Mouse (Mus musculus) gastrocnemius, adult 8-10 months (tissue): ENCODE data around the gene Sgms1. TPM values are rescaled to one million over a fixed set of nuclear protein-coding genes. Genes with fewer than 3 reads are reported as not detected.
"Not testable (repeated sequence)": the region's sequence is repeated elsewhere in the genome, so short reads cannot be mapped to it uniquely, and the experiment has no call there.

Experiments used
- DNase-seq, 2 experiments: peaks; one replicate each; pipeline ENCODE4 v3.0.0; 2022; ENCODE audit warnings: low spot score in 2 of 2
- total RNA-seq, 4 experiments: library from RNA; stranded (reverse); gene quantifications; 2 replicates each; pipeline ENCODE4 v1.2.4; 2022

The Sgms1 gene
- total RNA-seq, 4 experiments from 2014 or later = 57.6 to 68.1 (median 61.3) TPM

DNA sequence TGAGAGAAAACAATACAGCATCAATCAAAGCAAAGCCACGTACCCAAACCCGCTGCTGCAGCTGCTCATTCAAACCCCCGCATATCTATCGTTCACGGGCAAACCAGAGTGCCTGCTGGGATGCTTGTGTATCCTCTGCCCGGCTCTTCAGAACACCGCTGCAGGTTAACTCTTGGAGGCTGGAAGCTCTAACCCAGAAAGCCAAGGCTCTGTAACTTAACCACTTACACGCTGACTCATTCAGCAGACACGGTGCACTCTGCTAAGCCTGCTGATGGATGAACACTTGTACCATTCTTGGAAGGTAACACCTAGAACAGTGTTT, 286.6 kb downstream of the Sgms1 start:
- DNase-seq = no peak

DNA sequence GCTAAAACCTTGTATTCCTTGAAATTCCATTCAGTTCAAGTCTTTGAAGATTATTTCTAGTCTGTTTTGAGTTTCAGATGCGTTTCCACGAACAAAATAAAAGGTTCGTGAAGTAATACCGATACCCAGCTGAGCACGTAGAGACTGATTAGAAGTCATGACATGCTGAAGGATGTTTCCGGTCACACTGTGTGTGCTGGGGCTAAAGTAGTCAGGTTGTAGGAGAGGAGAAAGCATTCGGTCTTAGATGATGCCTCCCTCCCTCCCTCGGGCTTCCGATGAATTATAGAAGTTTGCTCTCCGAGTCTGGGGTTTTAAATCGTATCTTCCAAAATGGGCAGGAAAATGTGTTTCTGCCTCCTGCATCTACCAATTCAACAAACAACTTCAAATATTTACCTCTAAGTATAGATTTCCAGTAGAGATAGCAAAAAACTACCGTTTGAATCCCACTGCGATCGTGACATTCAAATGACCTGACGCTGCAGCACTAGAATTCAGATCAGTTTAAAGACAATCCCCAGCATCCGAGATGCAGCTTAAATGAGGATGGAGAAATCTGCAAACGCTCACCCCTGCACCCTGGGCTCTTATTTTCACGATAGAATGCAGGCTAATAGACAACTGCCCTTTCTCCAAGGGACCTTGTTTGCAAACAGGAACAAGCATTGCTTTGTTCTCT, 287.1 kb downstream of the Sgms1 start:
- no peak for DNase-seq

DNA sequence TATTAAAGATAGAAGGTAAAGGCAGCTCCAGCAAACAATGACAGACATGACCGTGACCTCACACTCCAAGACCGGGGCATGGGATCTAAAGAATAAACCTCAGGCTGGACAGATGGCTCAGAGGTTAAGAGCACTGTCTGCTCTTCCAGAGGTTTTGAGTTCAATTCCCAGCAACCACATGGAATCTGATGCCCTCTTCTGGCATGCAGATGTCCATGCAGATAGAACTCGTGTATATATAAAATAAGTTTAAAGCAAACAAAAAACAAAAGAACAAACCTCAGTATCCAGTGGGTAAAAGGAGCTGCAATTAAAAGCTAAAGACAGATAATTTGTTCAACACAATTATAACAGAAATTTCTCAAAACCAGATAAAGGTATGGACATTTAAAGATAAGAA, 290.9 kb downstream of the Sgms1 start:
- no peak for DNase-seq

DNA sequence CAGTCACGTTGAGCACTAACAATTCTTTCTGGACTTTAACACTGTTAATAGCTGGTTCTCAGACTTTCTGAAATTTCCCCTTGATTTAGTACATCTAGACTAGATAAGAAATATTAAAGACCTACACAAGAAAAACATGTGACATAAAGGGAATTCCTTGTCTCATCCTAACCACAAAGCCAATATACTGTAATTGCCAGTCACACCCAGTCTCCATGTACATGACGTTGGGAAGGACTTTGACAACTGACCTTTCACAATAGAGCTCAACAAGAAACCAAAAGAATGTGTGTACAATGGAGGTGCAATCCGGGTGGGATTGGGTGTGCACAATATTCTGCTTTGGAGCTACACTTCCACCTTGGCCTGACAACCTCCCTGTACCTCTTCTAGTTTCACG, 297.2 kb downstream of the Sgms1 start:
- no peak for DNase-seq

DNA sequence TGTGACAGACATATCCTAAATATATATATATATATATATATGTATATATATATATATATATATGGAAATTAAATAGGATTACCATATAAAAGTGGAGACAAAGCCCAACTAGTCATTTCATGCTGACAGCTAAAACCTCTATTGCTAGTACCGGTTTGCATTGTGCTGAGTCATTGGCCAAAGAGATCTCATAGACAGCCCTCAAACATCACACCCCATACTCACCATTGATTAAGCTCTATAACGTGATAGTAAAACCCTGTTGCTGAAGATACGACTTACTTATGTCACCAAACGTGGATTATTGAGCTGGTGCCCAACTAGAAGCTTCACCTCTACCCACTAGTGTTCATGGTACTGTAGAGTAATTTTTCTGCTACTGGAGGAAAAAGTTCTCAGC, 298.7 kb downstream of the Sgms1 start:
- no peak for DNase-seq

DNA sequence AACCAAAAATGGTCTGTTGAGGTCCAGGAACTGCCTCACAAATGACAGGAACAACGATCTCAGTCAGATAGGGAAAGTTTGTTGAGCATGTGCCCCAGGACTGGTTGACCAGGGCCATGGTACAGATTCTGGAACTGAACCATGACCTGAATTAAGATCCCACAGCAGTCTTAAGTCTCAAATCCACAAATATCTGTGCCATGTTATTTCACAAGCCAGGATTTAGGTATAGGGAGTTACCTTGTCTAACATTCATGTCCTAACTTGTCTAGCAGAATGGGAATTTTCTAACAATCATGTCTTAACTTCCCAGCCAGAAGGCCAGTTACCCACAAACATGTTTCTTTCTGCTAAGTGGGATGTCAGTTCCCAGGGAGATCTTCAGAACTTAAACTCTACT, 300.9 kb downstream of the Sgms1 start:
- no peak for DNase-seq

DNA sequence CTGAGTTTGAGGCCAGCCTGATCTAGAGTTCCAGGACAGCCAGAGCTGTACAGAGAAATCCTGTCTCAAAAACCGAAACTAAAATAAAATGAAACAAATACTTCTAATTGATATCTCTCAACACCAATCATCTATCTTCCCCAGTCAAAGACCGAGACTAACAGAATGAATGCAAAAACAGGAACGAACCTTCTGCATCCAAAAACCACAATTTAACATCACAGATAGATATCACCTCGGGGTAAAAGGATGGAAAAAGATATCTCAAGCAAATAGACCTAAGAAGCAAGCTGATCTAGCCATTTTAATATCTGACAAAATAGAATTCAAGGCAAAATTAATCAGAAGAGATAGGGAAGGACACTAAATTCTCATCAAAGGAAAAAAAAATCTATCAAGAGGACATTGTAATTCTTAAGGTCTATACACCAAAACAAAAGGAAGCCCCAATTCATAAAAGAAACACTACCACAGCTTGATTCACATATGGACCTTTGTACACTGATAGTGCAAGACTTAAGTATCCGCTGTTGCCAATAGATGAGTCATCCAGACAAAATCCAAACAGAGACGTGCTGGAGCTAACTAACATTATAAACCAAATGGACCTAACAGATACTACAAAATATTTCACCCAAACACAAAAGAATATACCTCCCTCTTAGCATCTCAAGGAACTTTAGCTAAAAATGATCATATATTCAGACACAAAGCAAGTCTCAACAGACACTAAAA, 301.6 kb downstream of the Sgms1 start:
- no peak for DNase-seq

DNA sequence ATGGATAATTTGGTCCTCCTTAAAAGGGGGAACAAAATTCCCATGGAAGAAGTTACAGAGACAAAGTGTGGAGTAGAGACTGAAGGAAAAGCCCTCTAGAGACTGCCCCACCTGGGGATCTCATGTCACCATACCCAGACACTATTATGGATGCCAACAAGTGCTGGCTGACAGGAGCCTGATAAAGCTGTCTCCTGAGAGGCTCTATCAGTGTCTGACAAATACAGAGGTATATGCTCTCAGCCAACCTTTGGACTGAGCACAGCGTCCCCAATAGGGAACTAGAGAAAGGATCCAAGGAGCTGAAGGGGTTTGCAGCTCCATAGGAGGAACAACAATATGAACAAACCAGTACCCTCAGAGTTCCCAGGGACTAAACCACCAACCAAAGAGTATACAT, 304.7 kb downstream of the Sgms1 start:
- not testable (repeated sequence) for DNase-seq

Other genes with a start within 250 kb of the Sgms1 start
- 10 to 100 TPM; 11.4 to 23.0 (median 13.8) TPM for gene Rpl9-ps6, start 76.9 kb upstream of the Sgms1 start, total RNA-seq
- 10 to 100 TPM; 14.1 to 16.8 (median 16.1) TPM for gene Minpp1, start 96.1 kb upstream of the Sgms1 start, total RNA-seq
- gene Papss2, start 206.1 kb upstream of the Sgms1 start, total RNA-seq = 1 to 10 TPM; 2.3 to 5.7 (median 3.4) TPM